Mouse (Mus musculus): Measurements from ENCODE around the gene Olfr1136. TPM values are rescaled to one million over a fixed set of nuclear protein-coding genes. Genes with fewer than 3 reads are reported as not detected.

The Olfr1136 gene
- polyA plus RNA-seq (2015; fragmentation: Nextera tagmentation; extraction: Ambion mirVana), result not detected in 2 replicates

DNA sequence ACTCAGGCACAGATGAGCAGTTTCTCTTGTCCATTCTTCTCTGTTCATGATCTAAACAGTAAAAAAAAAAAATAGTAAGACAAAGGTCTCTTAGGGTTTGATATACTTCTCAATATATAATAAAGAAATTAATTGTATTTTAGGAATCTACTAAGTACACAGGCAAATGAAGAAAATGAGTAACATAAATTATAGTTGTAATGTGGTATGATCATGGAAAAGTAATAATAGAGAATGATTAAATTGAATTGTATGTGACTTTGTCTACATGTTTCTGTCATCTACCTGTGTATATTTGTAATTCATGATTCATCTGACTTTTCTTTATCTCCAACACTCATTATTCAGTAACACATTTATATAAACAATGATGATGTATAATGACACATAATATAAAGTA lies at the start of gene Olfr1136:
Gene Olfr1136, minus strand, starts transcription at position 101 of the 400 bp plus-strand sequence.
- no peak for ATAC-seq (ENCODE audit: insufficient read depth, low FRiP score, low read depth)
- Histone ChIP-seq H3K36me3 (no peaks in the 10 kb centered on the region), H3K9me3 (no peaks in the 10 kb centered on the region), H3K9ac (no peak within 1 kb of the TSS), H3K27ac (no peak within 1 kb of the TSS), H3K4me3 (replicated peaks) (no peak within 1 kb of the TSS), H3K27me3 (replicated peaks) (no peaks in the 10 kb centered on the region), H3K4me2 (no peak within 1 kb of the TSS), H3K4me1 (no peaks in the 10 kb centered on the region)

- 74% methylated on average over 3 of the region's 3 CpGs for WGBS
- Histone ChIP-seq H3K36me3 (no peaks in the 10 kb centered on the region), H3K27me3 (replicated peaks) (no peaks in the 10 kb centered on the region), H3K9me3 (no peaks in the 10 kb centered on the region), H3K4me3 (replicated peaks) (no peak within 1 kb of the TSS), H3K9ac (no peak within 1 kb of the TSS), H3K27ac (no peak within 1 kb of the TSS), H3K4me2 (no peak within 1 kb of the TSS), H3K4me1 (no peaks in the 10 kb centered on the region)
- ATAC-seq (ENCODE audit: insufficient read depth, low FRiP score, low read depth), result no peak
Observed at GRCm38 (mm10) chr2:87743452-87743851, 49.7 kb upstream of the Olfr1136 start, which contains the start of gene Olfr1140. Olfr1140 (plus strand) TSS chr2:87743752.

- Histone ChIP-seq H3K27ac (no peak within 1 kb of the TSS), H3K4me2 (no peak within 1 kb of the TSS), H3K36me3 (no peaks in the 10 kb centered on the region), H3K9me3 (no peaks in the 10 kb centered on the region), H3K27me3 (replicated peaks) (no peaks in the 10 kb centered on the region), H3K9ac (no peak within 1 kb of the TSS), H3K4me3 (replicated peaks) (no peak within 1 kb of the TSS), H3K4me1 (no peaks in the 10 kb centered on the region)
- no peak for ATAC-seq (ENCODE audit: insufficient read depth, low FRiP score, low read depth)
- 81% methylated on average over 1 of the region's 1 CpGs for WGBS
Observed at GRCm38 (mm10) chr2:87739878-87740277, 46.1 kb upstream of the Olfr1136 start, which contains the start of gene Olfr1138. Olfr1138 (minus strand) TSS chr2:87739978.

DNA sequence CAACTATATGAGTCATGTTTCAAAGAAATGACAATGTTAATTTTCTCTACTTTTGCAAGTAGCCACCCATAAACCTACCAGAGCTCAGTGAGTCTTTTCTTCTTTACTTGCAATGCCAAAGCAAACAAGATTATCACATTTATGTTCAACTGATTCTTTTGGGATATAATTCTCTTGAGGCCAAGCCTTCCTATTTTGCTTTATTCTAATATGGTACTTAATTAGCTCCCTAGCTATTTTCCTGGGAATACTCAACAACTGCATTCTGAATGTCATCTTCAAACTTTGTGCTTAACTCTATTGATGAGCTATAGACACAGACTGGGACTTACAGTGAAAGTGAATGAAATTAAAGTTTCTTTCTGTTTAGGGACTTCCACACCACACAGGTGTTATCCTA lies 19.3 kb upstream of the Olfr1136 start, which contains the start of gene Olfr1137:
Gene Olfr1137, minus strand, starts transcription at position 101 of the 400 bp plus-strand sequence.
- Histone ChIP-seq H3K9me3 (no peaks in the 10 kb centered on the region), H3K4me1 (no peaks in the 10 kb centered on the region), H3K27ac (no peak within 1 kb of the TSS), H3K4me2 (no peak within 1 kb of the TSS), H3K9ac (no peak within 1 kb of the TSS), H3K4me3 (replicated peaks) (no peak within 1 kb of the TSS), H3K36me3 (no peaks in the 10 kb centered on the region), H3K27me3 (replicated peaks) (no peaks in the 10 kb centered on the region)
- ATAC-seq (ENCODE audit: insufficient read depth, low FRiP score, low read depth), result no peak

DNA sequence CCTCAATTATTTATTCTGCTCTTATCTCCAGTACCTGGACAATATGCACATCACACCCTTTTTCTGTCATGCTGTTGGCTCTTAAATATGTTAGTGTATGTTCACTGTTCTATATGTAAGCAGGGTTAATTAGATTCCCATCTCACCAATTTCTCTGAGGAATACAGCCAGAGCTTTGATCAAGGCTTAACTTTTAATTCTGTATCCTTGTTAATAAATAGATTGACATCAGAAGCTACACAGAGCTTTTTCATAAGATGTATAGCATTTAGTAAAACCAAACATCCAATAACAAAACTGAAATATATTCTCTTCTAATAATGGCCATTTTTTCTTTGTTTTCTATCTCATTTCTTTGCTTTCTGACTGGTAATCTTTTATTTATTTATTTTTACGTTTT lies 20.2 kb downstream of the Olfr1136 start, which contains the start of gene Olfr1135:
Gene Olfr1135, minus strand, starts transcription at position 101 of the 400 bp plus-strand sequence.
- no peak for ATAC-seq (ENCODE audit: insufficient read depth, low FRiP score, low read depth)
- no peak within 1 kb of the TSS for H3K9ac ChIP-seq
- no peak within 1 kb of the TSS for H3K4me2 ChIP-seq
- no peak within 1 kb of the TSS for H3K27ac ChIP-seq
- WGBS, result 13% methylated on average over 1 of the region's 1 CpGs
- H3K4me1 ChIP-seq, result no peaks in the 10 kb centered on the region
- no peak within 1 kb of the TSS for H3K4me3 ChIP-seq (replicated peaks)
- H3K9me3 ChIP-seq, result no peaks in the 10 kb centered on the region
- no peaks in the 10 kb centered on the region for H3K27me3 ChIP-seq (replicated peaks)
- no peaks in the 10 kb centered on the region for H3K36me3 ChIP-seq

- 79% methylated on average over 2 of the region's 2 CpGs for WGBS
- ATAC-seq (ENCODE audit: insufficient read depth, low FRiP score, low read depth), result no peak
Observed at GRCm38 (mm10) chr2:87658360-87658759, 35.4 kb downstream of the Olfr1136 start, which contains the start of gene Olfr1134. Olfr1134 (minus strand) TSS chr2:87658460.

DNA sequence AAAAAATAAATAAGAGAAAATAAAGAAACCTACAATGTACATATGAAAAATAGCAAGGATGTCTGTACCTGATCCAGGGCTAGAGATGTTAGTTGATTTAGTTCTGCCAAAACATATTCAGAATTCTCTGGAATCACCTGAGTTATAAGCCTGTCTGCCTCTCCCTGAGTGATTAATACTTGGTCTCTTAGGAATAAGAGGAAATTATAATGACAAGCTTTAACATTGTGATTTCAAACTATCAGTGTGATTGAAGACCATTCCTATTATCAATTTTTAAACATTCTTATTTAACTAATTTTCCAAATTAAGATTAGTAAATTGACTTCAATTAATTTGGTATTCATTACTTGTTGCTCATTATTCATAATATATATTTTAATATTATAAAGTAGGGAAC lies 46.5 kb downstream of the Olfr1136 start, which contains the start of gene Olfr1133:
Gene Olfr1133, minus strand, starts transcription at position 101 of the 400 bp plus-strand sequence.
- no peak for ATAC-seq (ENCODE audit: insufficient read depth, low FRiP score, low read depth)
- Histone ChIP-seq H3K36me3 (no peaks in the 10 kb centered on the region), H3K27ac (no peak within 1 kb of the TSS), H3K4me1 (no peaks in the 10 kb centered on the region), H3K9me3 (no peaks in the 10 kb centered on the region), H3K4me2 (no peak within 1 kb of the TSS), H3K4me3 (replicated peaks) (no peak within 1 kb of the TSS), H3K9ac (no peak within 1 kb of the TSS), H3K27me3 (replicated peaks) (no peaks in the 10 kb centered on the region)

More at GRCm38 (mm10) chr2:87658360-87658759, 35.4 kb downstream of the Olfr1136 start, which contains the start of gene Olfr1134:
- H3K27me3 ChIP-seq (replicated peaks), result no peaks in the 10 kb centered on the region
- no peaks in the 10 kb centered on the region for H3K36me3 ChIP-seq
- H3K4me3 ChIP-seq (replicated peaks), result no peak within 1 kb of the TSS
- no peak within 1 kb of the TSS for H3K9ac ChIP-seq
- no peak within 1 kb of the TSS for H3K27ac ChIP-seq
- no peaks in the 10 kb centered on the region for H3K9me3 ChIP-seq
- no peak within 1 kb of the TSS for H3K4me2 ChIP-seq
- H3K4me1 ChIP-seq, result no peaks in the 10 kb centered on the region

Other genes starting within 250 kb of the Olfr1136 start
- not detected in 2 replicates for gene Olfr1126, start 240.0 kb downstream of the Olfr1136 start, polyA plus RNA-seq (2015; fragmentation: Nextera tagmentation; extraction: Ambion mirVana)
- gene Pramel7, start 196.9 kb downstream of the Olfr1136 start, polyA plus RNA-seq (2015; fragmentation: Nextera tagmentation; extraction: Ambion mirVana), result not detected in 2 replicates
- not detected in 2 replicates for gene Pramel6, start 187.4 kb downstream of the Olfr1136 start, polyA plus RNA-seq (2015; fragmentation: Nextera tagmentation; extraction: Ambion mirVana)
- not detected in 2 replicates for gene Olfr153, start 162.2 kb downstream of the Olfr1136 start, polyA plus RNA-seq (2015; fragmentation: Nextera tagmentation; extraction: Ambion mirVana)
- not detected in 2 replicates for gene Olfr1128, start 148.4 kb downstream of the Olfr1136 start, polyA plus RNA-seq (2015; fragmentation: Nextera tagmentation; extraction: Ambion mirVana)
- not detected in 2 replicates for gene Olfr1129, start 120.0 kb downstream of the Olfr1136 start, polyA plus RNA-seq (2015; fragmentation: Nextera tagmentation; extraction: Ambion mirVana)
- not detected in 2 replicates for gene Olfr1130, start 87.7 kb downstream of the Olfr1136 start, polyA plus RNA-seq (2015; fragmentation: Nextera tagmentation; extraction: Ambion mirVana)
- gene Olfr1131, start 66.8 kb downstream of the Olfr1136 start, polyA plus RNA-seq (2015; fragmentation: Nextera tagmentation; extraction: Ambion mirVana), result not detected in 2 replicates
- not detected in 2 replicates for gene Olfr1132, start 56.4 kb downstream of the Olfr1136 start, polyA plus RNA-seq (2015; fragmentation: Nextera tagmentation; extraction: Ambion mirVana)
- not detected in 2 replicates for gene Olfr1133, start 46.6 kb downstream of the Olfr1136 start, polyA plus RNA-seq (2015; fragmentation: Nextera tagmentation; extraction: Ambion mirVana)
- not detected in 2 replicates for gene Olfr1134, start 35.5 kb downstream of the Olfr1136 start, polyA plus RNA-seq (2015; fragmentation: Nextera tagmentation; extraction: Ambion mirVana)
- not detected in 2 replicates for gene Olfr1135, start 20.3 kb downstream of the Olfr1136 start, polyA plus RNA-seq (2015; fragmentation: Nextera tagmentation; extraction: Ambion mirVana)
- not detected in 2 replicates for gene Olfr1137, start 19.2 kb upstream of the Olfr1136 start, polyA plus RNA-seq (2015; fragmentation: Nextera tagmentation; extraction: Ambion mirVana)
- not detected in 2 replicates for gene Olfr1138, start 46.0 kb upstream of the Olfr1136 start, polyA plus RNA-seq (2015; fragmentation: Nextera tagmentation; extraction: Ambion mirVana)
- gene Olfr1140, start 49.8 kb upstream of the Olfr1136 start, polyA plus RNA-seq (2015; fragmentation: Nextera tagmentation; extraction: Ambion mirVana), result not detected in 2 replicates
- gene Olfr1141, start 60.0 kb upstream of the Olfr1136 start, polyA plus RNA-seq (2015; fragmentation: Nextera tagmentation; extraction: Ambion mirVana), result not detected in 2 replicates
- gene Olfr152, start 85.5 kb upstream of the Olfr1136 start, polyA plus RNA-seq (2015; fragmentation: Nextera tagmentation; extraction: Ambion mirVana), result not detected in 2 replicates
- gene Olfr1143, start 106.6 kb upstream of the Olfr1136 start, polyA plus RNA-seq (2015; fragmentation: Nextera tagmentation; extraction: Ambion mirVana), result not detected in 2 replicates
- gene Olfr1145, start 115.9 kb upstream of the Olfr1136 start, polyA plus RNA-seq (2015; fragmentation: Nextera tagmentation; extraction: Ambion mirVana), result not detected in 2 replicates
- not detected in 2 replicates for gene Olfr1148, start 136.6 kb upstream of the Olfr1136 start, polyA plus RNA-seq (2015; fragmentation: Nextera tagmentation; extraction: Ambion mirVana)
- not detected in 2 replicates for gene Olfr1150-ps1, start 150.0 kb upstream of the Olfr1136 start, polyA plus RNA-seq (2015; fragmentation: Nextera tagmentation; extraction: Ambion mirVana)
- gene Olfr1151, start 161.9 kb upstream of the Olfr1136 start, polyA plus RNA-seq (2015; fragmentation: Nextera tagmentation; extraction: Ambion mirVana), result not detected in 2 replicates
- gene Olfr1152, start 172.5 kb upstream of the Olfr1136 start, polyA plus RNA-seq (2015; fragmentation: Nextera tagmentation; extraction: Ambion mirVana), result not detected in 2 replicates
- not detected in 2 replicates for gene Olfr1153, start 201.0 kb upstream of the Olfr1136 start, polyA plus RNA-seq (2015; fragmentation: Nextera tagmentation; extraction: Ambion mirVana)
- gene Olfr1154, start 211.2 kb upstream of the Olfr1136 start, polyA plus RNA-seq (2015; fragmentation: Nextera tagmentation; extraction: Ambion mirVana), result not detected in 2 replicates